Mouse (Mus musculus): ENCODE data around the gene Arl13a. TPM values are rescaled to one million over a fixed set of nuclear protein-coding genes. Genes with fewer than 3 reads are reported as not detected.

Gene Arl13a
- not detected in 2 replicates for polyA plus RNA-seq (2012; rRNA removed; ENCODE audit: low replicate concordance)

GRCm38 (mm10) chrX:134187201-134187600, at the start of gene Arl13a:
Gene Arl13a (plus strand): TSS chrX:134187501.

GRCm38 (mm10) chrX:134162043-134162720, 25.1 kb upstream of the Arl13a start, which contains the start of gene Xkrx:
Gene Xkrx (minus strand): TSS chrX:134162076.

GRCm38 (mm10) chrX:134221856-134222255, 34.6 kb downstream of the Arl13a start, which contains the start of gene Nox1:
Gene Nox1 (minus strand): TSS chrX:134221956.

Other genes with a start within 250 kb of the Arl13a start
- gene Sytl4, start 205.7 kb upstream of the Arl13a start, polyA plus RNA-seq (2012; rRNA removed; ENCODE audit: low replicate concordance): 1.9 and 2.5 TPM in 2 replicates
- gene Cstf2, start 128.3 kb upstream of the Arl13a start, polyA plus RNA-seq (2012; rRNA removed; ENCODE audit: low replicate concordance): 12.9 and 18.2 TPM in 2 replicates
- 0.44 and 0.48 TPM in 2 replicates for gene Xkrx, start 25.4 kb upstream of the Arl13a start, polyA plus RNA-seq (2012; rRNA removed; ENCODE audit: low replicate concordance)
- gene Nox1, start 34.5 kb downstream of the Arl13a start, polyA plus RNA-seq (2012; rRNA removed; ENCODE audit: low replicate concordance): not detected in 2 replicates
- gene Trmt2b, start 89.5 kb downstream of the Arl13a start, polyA plus RNA-seq (2012; rRNA removed; ENCODE audit: low replicate concordance): 9.3 and 10.3 TPM in 2 replicates
- gene Tmem35a, start 107.7 kb downstream of the Arl13a start, polyA plus RNA-seq (2012; rRNA removed; ENCODE audit: low replicate concordance): 0.62 and 1.9 TPM in 2 replicates
- gene Cenpi, start 120.6 kb downstream of the Arl13a start, polyA plus RNA-seq (2012; rRNA removed; ENCODE audit: low replicate concordance): 0.36 and 1.3 TPM in 2 replicates
- gene Drp2, start 217.1 kb downstream of the Arl13a start, polyA plus RNA-seq (2012; rRNA removed; ENCODE audit: low replicate concordance): 0.63 and 4.4 TPM in 2 replicates